Mouse (Mus musculus): ENCODE measurements around the gene Dock7. TPM values are rescaled to one million over a fixed set of nuclear protein-coding genes. Genes with fewer than 3 reads are reported as not detected.
"Not testable (repeated sequence)": the region's sequence is repeated elsewhere in the genome, so short reads cannot be mapped to it uniquely, and the experiment has no call there.

Gene Dock7
- total and polyA plus RNA-seq, 3 experiments, result 8.8 to 11.0 (median 10.5) TPM

DNA sequence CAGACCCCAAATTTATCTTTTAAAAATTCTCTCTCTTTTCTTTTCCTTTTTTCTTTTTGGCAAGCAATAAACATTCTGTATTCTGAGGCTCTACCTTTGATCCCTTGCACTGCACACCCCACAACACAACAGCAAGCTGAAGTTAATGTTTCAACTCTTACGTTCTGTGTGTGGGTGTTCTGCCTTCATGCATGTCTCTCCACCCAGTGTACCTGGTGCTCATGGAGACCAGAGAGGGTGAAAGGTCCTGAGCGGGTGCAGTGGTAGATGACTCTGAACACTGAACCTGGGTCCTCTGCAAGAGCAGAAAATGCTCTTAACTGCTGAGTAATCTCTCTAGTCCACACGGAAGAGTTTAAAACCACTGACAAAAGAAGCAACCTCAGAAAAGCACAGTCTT is 160.5 kb downstream of the Dock7 start:
- no peak overlapping the region for H3K4me3 ChIP-seq
- H3K27ac ChIP-seq, result no peak overlapping the region
- 88% methylated on average over 3 of the region's 3 CpGs for WGBS
- TF ChIP-seq EP300 (IDR thresholded peaks at IDR 0.05; ENCODE audit: insufficient read depth, low read depth, low read length) (no peak), POLR2A (IDR thresholded peaks at IDR 0.05; ENCODE audit: insufficient read depth, low read depth, low read length) (no peak), CTCF (IDR thresholded peaks at IDR 0.05) (no peak)
- H3K36me3 ChIP-seq (ENCODE audit: control insufficient read depth, insufficient read depth, low read length), result no peaks in the 10 kb centered on the region
- intact Hi-C loops (cut with DNase I), result no loop called here
- H3K27me3 ChIP-seq (ENCODE audit: control insufficient read depth, insufficient read depth, low read length), result no peaks in the 10 kb centered on the region
- H3K79me2 ChIP-seq (replicated peaks; ENCODE audit: control insufficient read depth, insufficient read depth, low read length), result no peaks in the 10 kb centered on the region
- no peak overlapping the region for H3K9ac ChIP-seq (ENCODE audit: low read depth, low read length)
- no peaks in the 10 kb centered on the region for H3K4me1 ChIP-seq (ENCODE audit: control insufficient read depth, insufficient read depth, low read length)
- no peak for DNase-seq

DNA sequence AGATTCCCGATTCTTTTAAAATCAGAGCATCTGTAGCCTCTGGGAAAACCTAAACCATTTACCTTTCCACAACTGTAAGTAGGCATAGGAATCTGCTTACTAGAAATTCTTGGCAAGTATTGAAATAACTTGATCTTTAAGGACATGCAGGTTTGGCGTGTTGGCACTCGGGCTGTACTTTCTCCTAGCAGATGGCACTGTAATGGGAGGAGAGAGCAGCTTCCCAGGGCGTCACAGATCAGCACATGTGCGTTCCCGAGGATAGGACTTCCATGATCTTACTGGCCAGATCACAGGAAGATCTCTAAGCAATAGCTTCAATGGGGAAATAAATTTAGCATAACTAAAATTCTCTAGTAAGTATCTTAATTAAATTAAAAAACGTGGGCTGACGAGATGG is 164.7 kb downstream of the Dock7 start:
- no peak for DNase-seq

DNA sequence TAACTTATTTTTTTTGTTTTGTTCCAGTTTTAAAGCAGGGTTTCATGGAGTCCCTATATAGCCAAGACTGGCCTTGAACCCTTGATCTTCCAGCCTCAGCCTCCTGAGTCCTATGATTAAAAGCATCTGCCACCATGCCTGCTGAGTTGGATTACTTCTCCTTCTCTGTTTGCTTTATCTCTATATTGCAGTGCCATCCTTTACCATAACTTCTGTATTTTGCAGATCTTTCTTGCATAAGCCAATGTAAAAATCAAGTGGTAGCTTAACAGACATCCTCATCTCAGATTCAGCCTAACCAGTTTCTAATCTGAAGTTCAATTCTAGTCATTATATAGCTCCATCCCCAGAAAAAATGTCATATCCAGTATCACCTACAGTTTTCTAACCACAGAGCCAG is 170.2 kb downstream of the Dock7 start:
- Histone ChIP-seq H3K36me3 (ENCODE audit: control insufficient read depth, insufficient read depth, low read length) (no peaks in the 10 kb centered on the region), H3K4me3 (no peak overlapping the region), H3K27ac (no peak overlapping the region), H3K9ac (ENCODE audit: low read depth, low read length) (no peak overlapping the region), H3K79me2 (replicated peaks; ENCODE audit: control insufficient read depth, insufficient read depth, low read length) (no peaks in the 10 kb centered on the region), H3K4me1 (ENCODE audit: control insufficient read depth, insufficient read depth, low read length) (no peaks in the 10 kb centered on the region; the same call in 1 of the 2 replicates), H3K27me3 (ENCODE audit: control insufficient read depth, insufficient read depth, low read length) (no peaks in the 10 kb centered on the region)
- no peak for DNase-seq
- no peak for TF ChIP-seq POLR2A (IDR thresholded peaks at IDR 0.05; ENCODE audit: insufficient read depth, low read depth, low read length)
- no peak for TF ChIP-seq CTCF (IDR thresholded peaks at IDR 0.05)
- no peak for TF ChIP-seq EP300 (IDR thresholded peaks at IDR 0.05; ENCODE audit: insufficient read depth, low read depth, low read length)
- intact Hi-C loops (cut with DNase I), result no loop called here

More for the DNA sequence above, 164.7 kb downstream of the Dock7 start:
- intact Hi-C loops (cut with DNase I), result no loop called here
- no peak overlapping the region for H3K9ac ChIP-seq (ENCODE audit: low read depth, low read length)
- no peaks in the 10 kb centered on the region for H3K36me3 ChIP-seq (ENCODE audit: control insufficient read depth, insufficient read depth, low read length)
- no peak overlapping the region for H3K27ac ChIP-seq
- no peaks in the 10 kb centered on the region for H3K4me1 ChIP-seq (ENCODE audit: control insufficient read depth, insufficient read depth, low read length)
- H3K79me2 ChIP-seq (replicated peaks; ENCODE audit: control insufficient read depth, insufficient read depth, low read length), result no peaks in the 10 kb centered on the region
- no peaks in the 10 kb centered on the region for H3K27me3 ChIP-seq (ENCODE audit: control insufficient read depth, insufficient read depth, low read length)
- TF ChIP-seq EP300 (IDR thresholded peaks at IDR 0.05; ENCODE audit: insufficient read depth, low read depth, low read length), result no peak
- TF ChIP-seq CTCF (IDR thresholded peaks at IDR 0.05), result no peak
- no peak for TF ChIP-seq POLR2A (IDR thresholded peaks at IDR 0.05; ENCODE audit: insufficient read depth, low read depth, low read length)
- 96% methylated on average over 8 of the region's 8 CpGs for WGBS
- H3K4me3 ChIP-seq, result no peak overlapping the region

DNA sequence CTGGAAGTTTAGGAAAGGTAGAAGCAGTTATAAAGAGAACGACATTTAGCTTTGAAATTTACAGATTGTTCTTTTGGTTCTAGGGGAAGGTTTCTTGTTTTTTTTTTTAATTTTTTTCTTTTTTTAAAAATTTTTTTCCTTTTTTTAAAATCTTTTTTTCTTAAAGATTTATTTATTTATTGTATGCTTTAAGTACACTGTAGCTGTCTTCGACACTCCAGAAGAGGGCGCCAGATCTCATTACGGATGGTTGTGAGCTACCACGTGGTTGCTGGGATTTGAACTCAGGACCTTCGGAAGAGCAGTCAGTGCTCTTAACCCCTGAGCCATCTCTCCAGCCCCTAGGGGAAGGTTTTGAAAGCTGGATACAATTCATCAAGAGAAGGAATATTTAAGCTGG is 182.5 kb downstream of the Dock7 start:
- H3K36me3 ChIP-seq (ENCODE audit: control insufficient read depth, insufficient read depth, low read length); H3K4me1 ChIP-seq (ENCODE audit: control insufficient read depth, insufficient read depth, low read length); H3K27ac ChIP-seq; H3K79me2 ChIP-seq (replicated peaks; ENCODE audit: control insufficient read depth, insufficient read depth, low read length); intact Hi-C loops (cut with DNase I); H3K27me3 ChIP-seq (ENCODE audit: control insufficient read depth, insufficient read depth, low read length); H3K9ac ChIP-seq (ENCODE audit: low read depth, low read length); H3K4me3 ChIP-seq; DNase-seq: not testable (repeated sequence)
- 91% methylated on average over 6 of the region's 6 CpGs for WGBS
- peak; percentile 51 for TF ChIP-seq CTCF (IDR thresholded peaks at IDR 0.05)

DNA sequence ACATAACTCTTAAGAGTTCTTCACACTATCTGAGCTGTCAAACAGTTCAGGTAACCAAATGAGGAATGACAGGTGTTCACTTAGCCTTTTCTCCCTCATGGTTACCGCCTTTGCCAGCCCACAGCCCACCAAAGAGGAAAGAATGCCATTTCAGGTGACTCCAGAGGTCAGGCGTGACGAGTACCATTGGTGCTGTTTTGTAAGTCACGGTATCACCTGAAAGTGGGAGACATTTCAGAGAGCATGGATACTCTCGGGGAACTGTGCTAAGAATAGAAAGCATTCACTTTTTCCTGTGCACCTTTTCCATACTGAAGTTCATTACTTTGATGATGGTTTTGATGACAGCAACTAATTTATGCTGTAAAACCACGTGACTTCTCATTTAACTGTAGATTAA is 184.7 kb downstream of the Dock7 start:
- H3K4me3 ChIP-seq, result no peak overlapping the region
- H3K79me2 ChIP-seq (replicated peaks; ENCODE audit: control insufficient read depth, insufficient read depth, low read length), result no peaks in the 10 kb centered on the region
- no peaks in the 10 kb centered on the region for H3K27me3 ChIP-seq (ENCODE audit: control insufficient read depth, insufficient read depth, low read length)
- H3K4me1 ChIP-seq (ENCODE audit: control insufficient read depth, insufficient read depth, low read length), result no peaks in the 10 kb centered on the region
- intact Hi-C loops (cut with DNase I), result no loop called here
- H3K9ac ChIP-seq (ENCODE audit: low read depth, low read length), result no peak overlapping the region
- no peak for DNase-seq
- H3K36me3 ChIP-seq (ENCODE audit: control insufficient read depth, insufficient read depth, low read length), result no peaks in the 10 kb centered on the region
- H3K27ac ChIP-seq, result no peak overlapping the region
- 83% methylated on average over 6 of the region's 6 CpGs for WGBS
- TF ChIP-seq POLR2A (IDR thresholded peaks at IDR 0.05; ENCODE audit: insufficient read depth, low read depth, low read length) (no peak), EP300 (IDR thresholded peaks at IDR 0.05; ENCODE audit: insufficient read depth, low read depth, low read length) (no peak), CTCF (IDR thresholded peaks at IDR 0.05) (no peak)

DNA sequence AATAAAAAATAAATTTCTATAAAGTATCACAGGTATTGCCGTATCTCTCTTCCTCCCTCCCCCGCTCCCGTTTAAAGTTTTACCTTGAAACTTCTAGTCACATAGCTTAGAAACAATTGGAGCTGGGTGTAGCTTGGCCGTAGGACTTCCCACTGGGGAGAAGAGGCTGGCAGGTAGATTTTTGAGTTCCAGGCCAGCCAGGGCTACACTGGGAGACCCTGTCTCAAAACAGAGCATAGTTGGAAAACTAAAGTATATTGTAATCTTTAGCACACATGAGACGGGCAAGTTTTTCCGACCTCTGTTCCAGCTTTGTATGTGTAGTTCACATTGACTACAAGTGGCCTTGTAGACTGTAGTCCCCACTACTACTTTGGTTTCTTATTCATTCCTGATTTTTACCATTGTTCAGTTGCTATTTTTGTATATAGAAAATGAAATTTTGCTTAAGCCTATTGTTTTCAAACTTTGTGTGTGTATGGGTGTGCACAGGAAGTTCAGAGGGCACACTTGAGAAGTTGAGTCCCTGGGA is 195.4 kb downstream of the Dock7 start:
- Histone ChIP-seq H3K79me2 (replicated peaks; ENCODE audit: control insufficient read depth, insufficient read depth, low read length) (no peaks in the 10 kb centered on the region; the same call in 1 of the 2 replicates), H3K27me3 (ENCODE audit: control insufficient read depth, insufficient read depth, low read length) (no peaks in the 10 kb centered on the region), H3K4me3 (no peak overlapping the region), H3K36me3 (ENCODE audit: control insufficient read depth, insufficient read depth, low read length) (no peaks in the 10 kb centered on the region; the same call in 1 of the 2 replicates), H3K27ac (no peak overlapping the region), H3K9ac (ENCODE audit: low read depth, low read length) (no peak overlapping the region), H3K4me1 (ENCODE audit: control insufficient read depth, insufficient read depth, low read length) (peaks cover 4% of the 10 kb centered on the region)
- DNase-seq, result no peak
- TF ChIP-seq POLR2A (IDR thresholded peaks at IDR 0.05; ENCODE audit: insufficient read depth, low read depth, low read length) (no peak), CTCF (IDR thresholded peaks at IDR 0.05) (no peak), EP300 (IDR thresholded peaks at IDR 0.05; ENCODE audit: insufficient read depth, low read depth, low read length) (no peak)
- intact Hi-C loops (cut with DNase I), result loop anchor here (10.0 kb wide), 1 partner anchor 1141 kb away; no protein-coding TSS in a partner anchor
- 31% methylated on average over 6 of the region's 6 CpGs for WGBS
